Mouse (Mus musculus) heart, embryonic 14.5 days (tissue): Measurements from ENCODE around the gene Tmem63c. TPM values are rescaled to one million over a fixed set of nuclear protein-coding genes. Genes with fewer than 3 reads are reported as not detected.

Source experiments
- ATAC-seq: fragments of 200-750 bp; cut with Nextera tagmentation; 2 replicates; pipeline ENCODE4 v1.8.0; 2017; ENCODE audit warnings: low read depth, moderate TSS enrichment; ENCODE audit not compliant: insufficient number of reproducible peaks, insufficient read depth, low FRiP score
- H3K27ac ChIP-seq, 2 experiments: fragments of 200-500 bp in 1 of 2; fragments of 300-500 bp in 1 of 2; sonication (generic) in 1 of 2; replicated peaks in 1 of 2; 2 replicates each; pipeline ENCODE4 v1.5.1; 2012 to 2014; ENCODE audit warnings: low read depth in 2 of 2, low read length in 2 of 2, control low read depth in 1 of 2, mild to moderate bottlenecking in 1 of 2, mixed read lengths in 1 of 2; ENCODE audit not compliant: control insufficient read depth in 1 of 2, insufficient read depth in 1 of 2
- H3K27me3 ChIP-seq: fragments of 300-500 bp; sonication (generic); 2 replicates; pipeline ENCODE4 v1.6.1; 2014; ENCODE audit warnings: mild to moderate bottlenecking, low read length, control low read depth; ENCODE audit not compliant: control insufficient read depth, insufficient read depth
- H3K36me3 ChIP-seq: fragments of 300-500 bp; sonication (generic); 2 replicates; pipeline ENCODE4 v1.6.1; 2014; ENCODE audit warnings: mild to moderate bottlenecking, control low read depth, low read length, mixed read lengths; ENCODE audit not compliant: control insufficient read depth, insufficient read depth
- H3K4me1 ChIP-seq, 2 experiments: fragments of 200-500 bp in 1 of 2; fragments of 300-500 bp in 1 of 2; sonication (generic) in 1 of 2; 2 replicates each; pipeline ENCODE4 v1.6.1; 2012 to 2014; ENCODE audit warnings: low read length in 2 of 2, control low read depth in 1 of 2, mixed read lengths in 1 of 2; ENCODE audit not compliant: control insufficient read depth in 2 of 2, insufficient read depth in 2 of 2
- H3K4me2 ChIP-seq: fragments of 300-500 bp; sonication (generic); 2 replicates; pipeline ENCODE4 v1.6.1; 2014; ENCODE audit warnings: mild to moderate bottlenecking, low read length
- H3K4me3 ChIP-seq, 2 experiments: fragments of 200-500 bp in 1 of 2; fragments of 300-500 bp in 1 of 2; sonication (generic) in 1 of 2; 2 replicates each; pipeline ENCODE4 v1.5.1; 2012 to 2014; ENCODE audit warnings: low read length in 2 of 2, mild to moderate bottlenecking in 2 of 2, control low read depth in 1 of 2, low read depth in 1 of 2, moderate library complexity in 1 of 2; ENCODE audit not compliant: control insufficient read depth in 1 of 2, insufficient read depth in 1 of 2
- H3K9ac ChIP-seq: fragments of 300-500 bp; sonication (generic); 2 replicates; pipeline ENCODE4 v1.6.1; 2014; ENCODE audit warnings: mild to moderate bottlenecking, low read length
- H3K9me3 ChIP-seq: fragments of 300-500 bp; sonication (generic); 2 replicates; pipeline ENCODE4 v1.6.1; 2016; ENCODE audit warnings: low read length, control low read depth; ENCODE audit not compliant: control insufficient read depth
- WGBS: fragments of 180-500 bp; shearing (Covaris S2); extraction: QIAGEN DNeasy Blood & Tissue Kit; methylation state at CpG from one replicate; pipeline ENCODE4 v1.1.7; 2014; 5-methylcytosine and 5-hydroxymethylcytosine counted together
- polyA plus RNA-seq: library from polyadenylated mRNA; unstranded; fragments of >200 nt; fragmentation: Nextera tagmentation; extraction: Ambion mirVana; gene quantifications from 2 replicates; pipeline ENCODE4 v1.2.1, GENCODE M21; 2014

Gene Tmem63c
- polyA plus RNA-seq, 1 experiment from 2014 or later, result 0.35 TPM

GRCm38 (mm10) chr12:87131619-87132018 lies 110.5 kb downstream of the Tmem63c start:
- H3K9me3 ChIP-seq, result no peaks in the 10 kb centered on the region
- no peak overlapping the region for H3K4me3 ChIP-seq
- no peak overlapping the region for H3K27ac ChIP-seq
- H3K27me3 ChIP-seq, result no peaks in the 10 kb centered on the region
- peaks cover 2 to 10% of the 10 kb centered on the region in 2 experiments; a peak in 2 of 4 replicates for H3K4me1 ChIP-seq
- 58% methylated on average over 3 of the region's 3 CpGs for WGBS
- peaks cover 60% of the 10 kb centered on the region for H3K36me3 ChIP-seq
- H3K9ac ChIP-seq, result no peak overlapping the region
- ATAC-seq, result no peak
- H3K4me2 ChIP-seq, result no peak overlapping the region

DNA sequence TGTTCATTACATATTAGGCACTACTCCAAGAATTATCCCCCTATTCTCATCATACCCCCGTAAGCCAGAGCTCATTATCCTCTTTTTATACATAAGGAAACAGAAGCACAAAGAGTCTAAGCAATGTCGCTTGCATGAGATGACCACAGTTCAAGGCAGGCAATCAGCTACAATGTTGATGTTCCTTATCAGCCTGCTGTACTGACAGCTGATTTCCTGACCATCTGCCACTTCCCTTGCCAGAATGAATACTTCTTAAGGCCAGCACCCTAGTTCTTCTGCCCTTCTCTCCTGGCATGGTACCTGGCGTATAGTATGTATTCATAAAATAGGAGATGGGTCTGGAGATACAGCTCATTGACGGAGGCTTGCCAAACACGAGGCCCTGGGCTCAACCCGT lies 111.1 kb downstream of the Tmem63c start:
- Histone ChIP-seq H3K27ac (no peak overlapping the region), H3K4me2 (no peak overlapping the region), H3K9ac (no peak overlapping the region), H3K27me3 (no peaks in the 10 kb centered on the region), H3K9me3 (no peaks in the 10 kb centered on the region), H3K4me1 (peaks cover 2 to 10% of the 10 kb centered on the region in 2 experiments; a peak in 2 of 4 replicates), H3K4me3 (no peak overlapping the region), H3K36me3 (peaks cover 60% of the 10 kb centered on the region)
- no peak for ATAC-seq
- WGBS, result 76% methylated on average over 6 of the region's 6 CpGs

DNA sequence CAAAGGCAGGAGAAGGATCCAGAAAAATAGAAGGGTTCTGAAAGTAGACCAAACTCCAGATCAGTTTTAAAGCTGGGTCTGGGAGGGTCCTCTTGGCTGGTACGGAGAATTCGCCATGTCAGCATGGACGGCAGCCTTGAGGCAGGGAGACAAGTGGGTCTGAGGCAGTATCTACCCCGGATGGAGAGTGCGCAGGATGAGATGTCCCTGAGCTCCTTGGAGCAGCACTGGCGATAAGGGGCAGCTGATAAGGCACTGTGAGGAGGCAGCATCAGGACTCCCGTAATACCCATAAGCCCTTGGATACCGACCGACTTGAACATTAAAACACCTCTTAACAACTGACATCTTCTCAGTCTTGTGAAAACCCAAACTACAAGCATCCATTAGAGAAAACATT lies 111.6 kb downstream of the Tmem63c start:
- Histone ChIP-seq H3K4me3 (no peak overlapping the region), H3K27me3 (no peaks in the 10 kb centered on the region), H3K9me3 (no peaks in the 10 kb centered on the region), H3K27ac (no peak overlapping the region), H3K4me2 (no peak overlapping the region), H3K4me1 (peaks cover 2 to 10% of the 10 kb centered on the region in 2 experiments; a peak in 2 of 4 replicates), H3K9ac (no peak overlapping the region), H3K36me3 (peaks cover 60% of the 10 kb centered on the region)
- ATAC-seq, result no peak
- 57% methylated on average over 9 of the region's 9 CpGs for WGBS

GRCm38 (mm10) chr12:87137439-87138341 lies 116.5 kb downstream of the Tmem63c start:
- Histone ChIP-seq H3K4me2 (no peak overlapping the region), H3K9ac (no peak overlapping the region), H3K4me3 (no peak overlapping the region), H3K9me3 (no peaks in the 10 kb centered on the region), H3K4me1 (peaks cover 2 to 15% of the 10 kb centered on the region in 2 experiments; a peak in 2 of 4 replicates), H3K27ac (no peak overlapping the region), H3K27me3 (no peaks in the 10 kb centered on the region), H3K36me3 (peaks cover 38% of the 10 kb centered on the region)
- 76% methylated on average over 15 of the region's 15 CpGs for WGBS
- no peak for ATAC-seq

DNA sequence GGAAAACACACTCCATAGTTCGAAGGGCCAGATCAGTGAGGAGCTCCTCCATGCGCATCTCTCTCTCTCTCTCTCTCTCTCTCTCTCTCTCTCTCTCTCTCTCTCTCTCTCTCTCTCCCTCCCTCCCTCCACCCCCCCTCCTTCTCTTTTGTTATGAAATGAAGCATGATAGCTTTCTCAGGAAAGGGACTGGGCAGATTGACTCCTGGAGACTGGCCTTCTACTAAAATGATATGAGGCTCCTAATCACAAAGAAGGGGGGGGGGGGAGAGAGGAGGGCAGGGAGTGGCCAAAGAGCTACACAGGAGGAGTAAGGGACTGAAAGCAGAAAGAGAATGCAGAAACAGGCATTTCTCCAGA lies 117.2 kb downstream of the Tmem63c start:
- 91% methylated on average over 2 of the region's 2 CpGs for WGBS
- Histone ChIP-seq H3K4me3 (no peak overlapping the region), H3K4me2 (no peak overlapping the region), H3K36me3 (peaks cover 35% of the 10 kb centered on the region), H3K27ac (no peak overlapping the region), H3K9me3 (no peaks in the 10 kb centered on the region), H3K9ac (no peak overlapping the region), H3K4me1 (peaks cover 0 to 15% of the 10 kb centered on the region in 2 experiments; a peak in 1 of 4 replicates), H3K27me3 (no peaks in the 10 kb centered on the region)
- ATAC-seq, result no peak

GRCm38 (mm10) chr12:87138768-87139167 lies 117.6 kb downstream of the Tmem63c start:
- Histone ChIP-seq H3K9ac (no peak overlapping the region), H3K27ac (no peak overlapping the region), H3K4me2 (no peak overlapping the region), H3K36me3 (peaks cover 31% of the 10 kb centered on the region), H3K4me1 (peaks cover 0 to 15% of the 10 kb centered on the region in 2 experiments; a peak in 1 of 4 replicates), H3K27me3 (no peaks in the 10 kb centered on the region), H3K9me3 (no peaks in the 10 kb centered on the region), H3K4me3 (no peak overlapping the region)
- 64% methylated on average over 2 of the region's 2 CpGs for WGBS
- no peak for ATAC-seq
